Mouse (Mus musculus): ENCODE measurements at regions not wholly inside any gene's neighbourhood (a gene's known extent, or its start where the extent isn't known, plus 50 kb on each side); places are given as distances from the start of the nearest gene placed in this dataset.
"Not testable (repeated sequence)": the region's sequence is repeated elsewhere in the genome, so short reads cannot be mapped to it uniquely, and the experiment has no call there.

DNA sequence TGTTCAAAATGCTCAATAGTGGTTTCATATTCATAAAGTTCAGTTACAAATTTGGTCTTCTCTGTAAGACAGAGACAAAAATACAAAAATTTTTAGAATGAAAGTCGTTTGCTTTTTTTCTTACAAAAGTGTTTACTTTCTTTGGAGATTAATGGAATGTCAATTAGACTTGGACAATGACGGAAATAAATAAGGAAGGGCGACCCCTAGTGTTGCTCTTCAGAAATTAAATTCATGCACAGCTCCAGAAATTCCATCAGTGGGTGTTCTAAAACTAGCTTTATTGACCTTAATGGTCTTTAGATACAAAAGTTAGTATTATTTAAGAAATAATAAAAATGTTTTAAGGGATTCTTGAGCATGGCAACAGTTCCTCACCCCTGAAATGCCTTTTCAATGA is 141.8 kb upstream of the Lama2 start:
- DNase-seq, result no peak

DNA sequence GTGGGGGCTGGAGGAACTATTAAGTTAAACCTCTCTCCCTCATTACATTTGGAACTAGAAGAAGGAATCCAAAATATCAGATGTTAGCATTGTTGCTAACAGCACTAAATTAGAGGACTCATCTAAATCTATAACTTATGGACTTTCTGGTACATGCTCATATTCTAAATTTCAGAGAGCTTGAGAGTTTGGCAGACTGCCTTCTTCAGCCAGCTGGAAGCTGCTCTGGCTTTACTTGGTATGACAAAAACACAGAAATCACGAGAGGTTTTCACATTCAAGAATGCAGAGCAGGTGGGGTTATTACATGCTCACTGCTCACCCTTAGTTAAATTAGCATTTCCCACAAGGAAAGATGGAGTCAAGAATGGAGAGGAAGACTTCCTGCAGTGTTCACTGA is 182.8 kb upstream of the Lama2 start:
- peak; percentile 32 for DNase-seq

DNA sequence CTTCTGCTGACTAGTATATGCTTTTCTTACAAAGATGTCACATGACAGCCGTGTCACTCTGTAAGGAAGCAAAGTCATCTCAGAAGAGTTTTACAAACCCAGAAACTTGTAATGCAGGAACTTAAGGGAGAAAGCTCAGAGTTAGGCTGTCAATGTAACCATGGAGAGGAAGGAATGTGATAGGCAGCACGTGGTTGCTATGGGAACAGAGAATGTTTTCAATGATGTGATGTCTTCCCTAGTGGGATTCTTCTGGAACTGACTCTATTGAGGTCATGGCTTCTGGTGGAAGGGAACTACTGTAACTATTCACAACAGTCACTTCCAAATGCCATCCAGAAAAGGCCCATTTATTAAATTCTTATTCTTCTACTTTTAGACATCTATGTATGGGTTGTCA is 190.0 kb upstream of the Lama2 start:
- DNase-seq, result no peak

DNA sequence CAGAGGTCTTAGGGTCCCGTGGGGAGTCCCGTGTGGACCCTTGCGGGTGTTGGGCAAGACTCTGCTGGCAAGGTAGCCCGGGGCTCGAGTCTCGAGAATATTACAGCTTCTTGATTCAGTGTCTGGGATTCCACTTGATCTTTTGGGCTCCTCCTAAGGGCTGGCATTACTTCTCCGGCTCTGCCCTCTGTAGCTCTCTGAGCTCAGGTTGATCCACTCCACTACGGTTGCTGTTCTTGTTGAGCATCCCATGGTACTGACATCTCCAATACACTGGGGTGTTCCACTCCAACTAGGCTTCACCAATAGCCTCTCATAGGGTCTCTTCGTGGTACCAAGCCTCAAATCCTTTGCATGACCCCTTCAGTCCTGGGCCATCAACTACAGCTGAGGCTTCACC is 206.1 kb upstream of the Lama2 start:
- not testable (repeated sequence) for DNase-seq

DNA sequence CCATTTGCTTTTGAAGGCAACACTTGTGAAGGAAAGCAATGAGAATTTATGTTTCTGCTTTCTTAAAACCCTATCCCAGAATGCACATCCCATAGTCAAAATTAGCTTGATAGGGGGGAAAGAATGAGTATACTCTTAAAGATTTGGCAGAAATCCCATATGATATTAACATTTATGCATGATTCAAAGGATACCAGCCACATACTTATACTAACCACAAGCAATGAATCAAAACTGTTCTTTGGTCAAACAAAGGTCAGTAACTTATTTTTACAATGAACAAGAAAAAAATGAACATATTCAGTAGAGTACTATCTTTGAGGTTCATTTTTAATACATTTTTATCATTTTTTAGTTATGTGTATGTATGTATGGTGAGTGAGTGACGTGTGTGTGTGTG is 208.8 kb upstream of the Lama2 start:
- no peak for DNase-seq

DNA sequence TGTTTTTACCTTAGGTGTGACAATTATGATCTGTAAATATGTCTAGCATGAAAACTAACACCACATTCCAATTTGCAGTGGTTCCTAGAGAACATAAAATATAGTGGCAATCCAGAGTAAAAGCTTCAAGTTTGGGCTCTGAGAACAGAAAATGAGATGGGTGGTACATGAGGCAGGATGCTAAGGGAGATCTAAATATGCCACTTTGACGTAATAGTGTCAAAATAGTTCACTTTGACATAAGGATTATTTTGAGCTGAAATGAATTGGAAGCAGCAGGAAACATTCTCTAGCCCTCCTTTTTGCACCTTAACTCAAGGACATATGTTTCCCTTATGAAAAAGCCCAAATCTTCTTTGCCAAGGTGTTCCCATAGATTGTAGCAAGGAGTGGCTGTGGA is 219.1 kb upstream of the Lama2 start:
- no peak for DNase-seq

DNA sequence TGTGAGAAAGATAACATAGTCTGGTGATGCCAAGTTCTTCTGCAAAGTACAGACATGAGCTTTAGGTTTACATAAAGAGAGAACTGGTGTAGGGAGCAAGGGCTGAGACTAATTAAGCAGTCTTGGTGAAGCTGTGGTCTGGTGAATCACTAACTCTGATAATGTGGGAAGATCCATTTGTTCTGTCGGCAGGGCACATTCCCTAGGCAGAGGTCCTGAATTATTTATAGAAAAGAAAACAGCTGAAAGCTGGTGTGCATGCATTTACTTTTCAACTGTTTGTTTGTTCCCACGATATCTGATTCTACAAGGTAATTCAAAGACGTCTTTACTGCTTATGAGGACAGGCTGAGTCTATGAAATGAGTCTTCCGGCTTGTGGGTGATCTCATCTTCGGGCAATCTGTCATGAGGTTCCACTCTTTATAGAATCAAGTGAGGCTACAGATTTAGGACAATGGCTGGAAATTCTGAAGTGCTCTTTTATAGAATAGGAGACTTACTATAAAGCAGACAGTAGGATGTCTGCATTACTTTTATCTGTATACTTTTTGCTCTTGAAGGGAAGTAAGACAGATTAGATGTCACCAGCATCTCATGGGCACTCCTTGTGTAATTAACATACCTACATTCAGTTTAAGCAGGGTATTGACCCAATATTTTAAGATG is 221.6 kb upstream of the Lama2 start:
- no peak for DNase-seq

DNA sequence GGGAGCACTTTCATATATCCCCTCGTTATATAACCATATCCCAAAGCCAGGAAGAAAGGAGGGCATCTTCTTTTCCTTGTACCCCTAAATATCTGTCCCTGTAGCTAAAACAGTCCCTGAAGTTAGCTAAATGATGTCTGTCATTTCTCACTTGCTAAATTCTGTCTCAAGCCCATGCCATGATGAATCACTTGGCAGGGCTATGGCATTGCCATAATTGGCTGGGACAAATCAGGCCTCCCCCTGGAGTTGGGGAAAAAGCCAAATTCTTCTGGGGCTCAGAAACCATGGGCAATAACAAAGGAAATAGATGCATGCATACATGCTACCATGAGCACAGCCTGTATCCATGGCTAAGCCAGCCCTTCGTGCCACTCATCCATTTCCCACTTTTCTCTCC is 223.5 kb upstream of the Lama2 start:
- peak; percentile 14 for DNase-seq

DNA sequence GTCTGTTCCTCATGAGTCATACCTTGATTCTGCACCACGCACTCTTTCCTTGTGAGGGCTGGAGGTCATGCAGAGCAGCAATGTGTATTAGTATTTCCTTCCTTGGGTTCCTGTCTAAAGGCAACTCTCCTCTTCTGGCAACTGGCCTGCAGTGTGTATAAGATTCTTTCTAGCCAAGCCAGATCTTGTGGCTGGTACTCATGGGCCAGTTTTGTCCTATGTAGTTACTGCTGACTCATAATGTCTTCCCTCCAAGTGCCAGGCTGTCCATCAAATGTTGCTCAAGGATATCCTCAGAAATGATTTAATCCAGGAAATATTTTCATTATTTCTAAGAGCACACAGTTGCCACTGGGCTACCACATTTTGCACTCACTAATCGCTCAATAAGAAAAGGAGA is 211.0 kb upstream of the Ptprk start:
- no peak for DNase-seq

DNA sequence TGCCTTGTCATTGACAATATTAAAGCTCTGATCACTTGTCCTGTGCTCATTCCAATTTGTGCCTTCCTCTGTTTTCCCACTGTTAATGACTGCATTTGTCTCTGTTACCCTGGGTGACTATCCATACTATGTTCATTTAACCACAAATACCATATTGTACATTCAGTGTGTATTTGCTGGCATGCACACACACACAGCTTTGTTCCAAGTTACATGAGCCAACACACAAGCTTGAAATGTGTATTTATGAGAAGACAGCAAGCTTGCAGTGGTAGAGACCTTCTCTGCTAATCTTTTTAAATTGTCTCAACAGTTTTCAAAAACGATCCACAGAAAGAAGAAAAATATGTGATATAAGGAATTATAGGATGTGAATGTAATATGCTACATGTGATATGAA is 193.8 kb upstream of the Ptprk start:
- no peak for DNase-seq

DNA sequence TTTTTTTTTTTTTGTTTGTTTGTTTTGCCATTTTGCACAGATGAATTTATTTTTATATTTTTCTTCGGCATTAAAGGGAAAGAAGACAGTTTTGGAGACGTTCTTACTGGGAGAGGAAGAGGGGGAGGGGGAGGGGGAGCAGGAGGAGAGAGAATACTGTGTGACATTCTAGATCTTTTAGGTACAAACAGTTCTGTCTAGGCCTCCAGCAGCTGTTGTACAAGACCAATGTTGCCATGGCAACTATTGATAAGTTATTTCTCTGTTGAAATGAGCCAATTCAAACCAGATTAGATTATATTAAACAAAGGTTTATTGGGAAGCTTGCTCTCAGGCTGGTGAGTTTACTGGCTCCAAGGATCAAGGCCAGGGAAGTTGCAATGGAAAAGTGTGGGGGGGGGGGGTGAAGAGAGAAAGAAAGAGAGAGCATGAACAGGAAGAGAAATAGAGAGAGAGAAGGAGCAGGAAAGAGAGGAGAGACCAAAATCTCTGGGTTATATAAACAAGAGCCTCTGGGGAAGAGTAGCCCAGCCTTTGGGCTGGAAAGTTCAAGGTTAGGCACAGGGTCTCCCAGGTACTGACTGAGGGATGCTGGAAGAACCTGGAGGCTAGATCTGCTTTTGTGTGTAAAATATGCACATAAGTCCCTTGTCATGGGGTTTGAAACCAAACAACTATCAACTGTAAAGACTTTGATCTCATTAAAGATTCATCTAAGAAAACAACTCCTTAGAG is 182.7 kb upstream of the Ptprk start:
- DNase-seq, result peak; percentile 28

DNA sequence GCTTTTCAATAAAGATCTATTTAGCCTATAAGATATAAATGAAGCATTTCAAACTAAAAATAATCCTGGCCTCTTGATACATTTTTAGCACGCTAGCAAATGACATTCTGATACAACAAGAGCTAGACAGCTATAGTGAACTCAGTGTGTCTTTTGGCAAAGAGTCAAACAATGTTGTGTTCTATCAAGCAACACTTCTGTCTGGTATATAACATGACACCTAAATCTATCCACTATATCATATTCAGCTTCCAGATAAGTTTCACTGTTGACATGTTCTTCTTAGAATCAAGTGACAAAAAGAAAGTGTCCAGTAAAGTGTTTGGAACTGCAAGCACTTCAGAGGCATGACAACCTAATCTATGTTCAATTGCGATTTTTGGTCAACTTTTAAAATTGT is 158.2 kb upstream of the Ptprk start:
- no peak for DNase-seq

DNA sequence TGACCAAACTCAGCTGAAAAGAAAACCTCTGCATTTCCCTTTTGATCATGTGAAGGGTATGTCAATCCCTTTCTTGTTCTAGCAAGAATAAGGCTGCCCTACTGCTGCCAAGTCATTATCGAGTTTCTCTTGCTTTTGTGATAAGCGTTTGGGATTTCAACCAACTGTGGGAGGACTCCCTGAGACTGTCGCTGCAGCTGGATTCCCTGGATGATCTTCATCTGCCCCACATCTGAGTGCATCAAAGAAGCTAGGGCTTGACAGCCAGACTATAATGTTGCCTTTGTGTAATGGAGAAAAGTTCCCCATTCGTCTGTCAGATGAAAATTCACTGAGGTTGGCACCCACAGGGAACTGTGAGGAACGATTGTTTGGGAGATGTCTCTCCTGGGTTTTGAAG is 147.4 kb upstream of the Ptprk start:
- DNase-seq, result no peak

DNA sequence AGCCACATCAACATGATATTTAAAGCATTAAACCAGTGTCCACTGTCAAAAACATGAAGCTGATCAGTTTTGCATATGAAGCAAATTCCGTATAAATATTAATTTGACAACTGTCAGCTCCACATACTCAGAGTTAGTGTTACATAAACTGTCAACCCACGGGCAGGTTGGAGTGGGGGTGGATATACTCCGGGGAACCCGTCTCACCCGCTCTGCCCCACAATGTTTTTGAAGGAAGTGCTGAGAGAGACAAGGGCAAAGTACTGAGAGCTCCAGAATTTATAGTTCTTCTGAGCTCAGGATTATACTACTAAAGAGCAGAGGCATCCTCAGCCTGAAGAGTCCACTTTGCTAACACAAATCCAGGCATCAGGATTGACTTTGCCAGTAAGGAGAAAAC is 132.5 kb upstream of the Ptprk start:
- DNase-seq, result peak; percentile 10

DNA sequence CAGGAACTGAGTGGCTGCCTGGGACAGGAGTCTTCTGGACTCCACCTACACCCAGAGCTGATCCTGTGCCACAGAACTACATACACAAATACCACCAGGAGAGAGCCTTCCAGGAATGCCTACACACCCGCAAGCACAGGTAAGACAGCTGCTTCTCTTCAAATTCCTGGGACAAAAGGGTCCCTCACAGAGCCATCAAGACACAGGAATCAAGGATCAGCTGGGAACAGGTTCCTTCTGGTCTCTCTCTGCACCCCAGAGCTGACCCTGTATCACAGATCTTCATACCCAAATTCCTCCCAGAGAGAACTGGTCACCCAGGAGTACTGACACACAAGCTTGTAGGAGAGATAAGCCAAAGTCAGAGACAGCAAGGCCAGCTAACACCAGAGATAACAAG is 125.5 kb upstream of the Ptprk start:
- DNase-seq, result no peak

DNA sequence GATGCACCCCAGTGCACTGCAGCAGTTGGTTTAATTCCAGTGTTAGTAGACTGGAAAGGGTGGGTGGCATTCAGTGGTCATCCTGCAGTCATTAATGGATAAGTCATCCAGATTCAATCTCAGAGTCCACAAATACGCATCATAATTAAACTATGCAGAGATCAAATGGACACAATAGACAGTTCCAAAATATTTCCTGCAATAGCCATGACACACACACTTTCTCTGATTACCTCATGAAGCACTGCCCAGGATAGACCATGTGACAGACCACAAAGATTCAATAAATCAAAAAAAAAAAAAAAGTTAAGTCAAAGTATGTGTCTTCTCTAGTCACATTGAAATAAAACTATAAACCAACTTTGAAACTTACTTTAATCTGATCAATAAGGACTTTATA is 106.4 kb upstream of the Ptprk start:
- DNase-seq, result no peak

DNA sequence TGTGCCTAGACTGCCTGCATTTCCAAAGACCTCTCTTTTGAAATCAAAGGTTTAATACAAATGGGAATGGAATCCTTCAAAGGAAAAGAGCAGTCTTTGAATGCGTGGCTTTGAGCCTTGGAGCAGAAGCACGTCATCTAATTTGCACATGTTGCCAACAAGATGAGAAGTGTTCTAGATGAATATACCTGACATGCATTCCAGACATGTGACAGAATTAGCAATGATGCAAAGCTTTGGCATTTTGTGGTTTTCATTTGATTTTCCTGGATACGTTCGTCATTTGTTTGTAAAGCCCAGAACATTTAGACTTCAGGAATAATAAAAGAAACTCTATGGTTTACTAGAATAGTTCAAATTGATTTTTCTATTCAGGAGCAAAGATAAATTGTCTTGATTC is 90.6 kb upstream of the Ptprk start:
- no peak for DNase-seq

DNA sequence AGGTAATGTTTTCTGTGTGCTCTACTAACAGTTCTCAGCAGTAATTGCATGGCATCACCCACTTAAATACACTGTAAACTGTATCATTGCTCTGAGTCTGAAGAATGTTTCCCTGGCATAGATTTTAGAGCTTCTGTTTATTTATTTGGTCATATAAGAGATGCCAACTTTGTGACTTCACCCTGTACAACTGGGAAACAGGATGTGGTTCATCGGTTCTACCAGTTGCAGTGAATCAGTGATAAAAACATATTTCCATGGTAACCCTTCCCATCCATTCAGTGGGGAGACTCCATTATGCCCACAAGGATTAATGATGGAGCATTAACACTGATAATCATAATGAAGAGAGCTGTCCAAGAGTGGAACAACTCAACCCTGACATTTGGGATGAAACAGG is 89.6 kb upstream of the Ptprk start:
- no peak for DNase-seq

DNA sequence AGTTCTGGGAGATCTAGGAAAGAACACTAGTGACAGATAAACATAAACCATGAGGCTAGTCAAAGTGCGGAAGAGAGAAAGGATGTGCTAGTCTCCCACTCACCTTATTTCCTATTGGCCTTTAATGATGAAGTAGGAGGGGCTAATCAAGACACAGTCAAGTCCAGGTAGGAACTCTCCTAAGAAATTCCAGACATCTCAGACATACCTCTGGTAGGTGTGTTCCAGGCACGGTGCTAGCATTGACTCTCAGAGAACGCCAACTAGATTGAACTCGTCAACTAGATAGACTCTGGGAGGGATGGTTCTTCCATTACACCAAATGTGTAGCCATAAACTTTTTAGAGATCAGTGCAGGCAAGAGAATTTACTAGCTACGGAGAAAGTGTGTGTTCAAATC is 87.6 kb upstream of the Ptprk start:
- no peak for DNase-seq

DNA sequence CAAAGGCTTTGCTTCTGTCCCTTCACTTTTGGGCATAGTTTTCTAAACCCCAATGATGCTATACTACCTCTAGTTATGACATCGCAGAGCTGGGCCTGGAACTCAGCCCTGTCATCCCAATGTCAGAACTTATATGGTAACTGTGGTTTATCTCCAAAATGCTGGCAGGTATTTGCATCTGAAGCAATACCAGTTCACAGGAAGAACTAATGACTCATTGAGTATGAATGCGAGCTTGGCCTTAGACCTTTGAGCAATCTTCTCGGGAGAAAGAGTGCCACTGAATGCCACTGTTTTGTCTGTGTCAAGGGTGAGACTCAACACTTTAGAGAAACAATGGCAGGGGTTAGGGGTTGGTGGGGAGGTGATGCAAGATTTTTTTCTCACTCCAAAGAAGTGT is 86.6 kb upstream of the Ptprk start:
- no peak for DNase-seq

DNA sequence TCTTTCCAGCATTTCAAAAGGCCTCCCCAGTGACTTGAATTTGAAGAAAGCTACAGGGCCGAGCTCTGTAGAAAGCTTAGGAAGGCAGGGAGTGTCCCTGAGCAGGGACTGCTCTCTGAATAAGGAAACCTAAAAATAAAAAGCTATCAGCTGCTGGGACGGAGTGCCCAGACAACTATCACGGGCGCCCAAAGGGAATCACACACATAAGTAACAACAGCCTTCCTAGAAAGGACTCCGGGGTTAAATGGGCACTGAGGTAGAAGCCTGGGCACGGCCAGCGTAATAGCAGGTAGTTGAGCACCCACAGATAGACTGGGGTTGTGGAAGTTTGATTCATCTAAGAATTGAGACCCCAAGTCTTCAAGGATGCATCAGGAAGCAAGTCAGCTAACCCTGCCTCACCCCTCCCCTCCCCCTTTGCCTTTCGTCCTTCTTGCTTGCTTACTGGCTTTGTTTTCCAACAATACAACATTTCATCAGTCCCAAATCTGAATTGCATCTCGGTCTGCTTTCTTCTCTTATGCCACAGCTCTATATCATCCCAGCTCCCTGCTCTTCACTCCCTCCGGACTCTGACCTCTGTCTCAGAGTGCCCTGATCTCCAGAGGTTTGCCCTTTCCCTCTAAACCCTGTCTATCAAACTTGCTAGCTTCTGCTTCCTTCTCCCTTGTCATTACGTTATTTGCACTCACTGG is 84.1 kb upstream of the Ptprk start:
- DNase-seq, result no peak

DNA sequence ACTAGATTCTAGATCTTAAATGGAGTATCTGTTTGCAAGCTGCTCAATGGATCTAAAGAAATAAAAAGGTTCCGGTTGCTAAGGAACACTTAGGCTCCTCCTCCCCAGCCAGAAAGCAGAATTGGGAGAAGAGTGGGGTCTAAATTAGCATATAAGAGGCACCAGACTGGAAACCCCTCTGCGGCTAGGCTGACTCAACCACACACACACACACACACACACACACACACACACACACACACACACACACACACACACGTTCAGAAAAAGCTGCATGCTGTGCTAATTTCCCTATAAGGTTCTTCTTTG is 83.6 kb upstream of the Ptprk start:
- DNase-seq, result no peak

DNA sequence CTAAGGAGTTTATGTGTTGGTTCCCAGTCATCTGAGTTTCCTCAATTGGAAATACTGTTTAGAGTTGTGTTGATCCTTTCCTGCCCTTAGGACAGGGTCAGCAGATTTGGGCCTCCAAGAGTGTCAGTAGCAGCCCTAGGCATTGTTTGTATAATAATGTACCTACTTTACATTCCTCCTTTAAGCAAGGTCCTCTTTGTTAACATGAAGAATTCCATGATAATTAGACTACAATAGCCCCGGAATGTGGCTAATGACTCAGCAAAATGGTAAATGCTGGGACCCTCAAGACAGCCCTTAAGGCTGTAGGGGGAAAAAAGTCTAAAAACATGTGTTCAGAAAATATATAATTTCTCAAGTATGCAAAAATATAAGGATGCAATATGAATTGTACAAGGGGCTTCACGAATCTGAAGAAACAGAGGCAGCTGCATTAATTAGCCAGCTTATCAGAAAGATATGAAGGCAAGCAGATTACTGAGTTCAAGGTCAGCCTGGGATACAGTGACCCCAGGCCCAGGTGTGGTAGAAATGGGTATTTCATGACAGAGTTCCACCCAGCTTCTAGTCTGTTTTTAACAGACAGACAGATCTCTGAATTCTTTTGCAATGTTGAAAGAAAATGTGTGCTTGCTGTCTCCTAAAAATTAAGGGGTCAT is 80.1 kb upstream of the Ptprk start:
- no peak for DNase-seq

DNA sequence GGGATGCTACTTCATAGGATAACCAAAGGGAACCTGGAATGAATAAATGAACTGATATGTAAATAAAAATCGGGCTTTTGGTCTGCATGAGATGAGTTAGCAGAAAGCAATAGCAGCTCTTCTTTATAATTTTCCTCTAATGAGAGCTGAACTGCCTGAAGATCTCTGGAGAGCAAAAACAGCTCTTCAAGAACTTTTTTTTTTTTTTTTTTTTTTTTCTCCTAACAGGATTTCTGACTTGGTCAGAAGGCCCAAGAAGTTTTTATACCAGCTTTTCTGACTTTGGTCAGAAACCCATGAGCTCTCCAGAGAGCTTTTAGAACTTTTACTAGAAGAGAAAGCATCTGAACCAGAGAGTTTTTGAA is 79.6 kb upstream of the Ptprk start:
- no peak for DNase-seq
